Mouse (Mus musculus) left cerebral cortex, postnatal 25 days (tissue): Measurements from ENCODE around the gene Gpha2. TPM values are rescaled to one million over a fixed set of nuclear protein-coding genes. Genes with fewer than 3 reads are reported as not detected.

ENCODE experiments used
- DNase-seq, 2 experiments: peaks; one replicate each; pipeline ENCODE4 v3.0.0; 2022; ENCODE audit warnings: low spot score in 2 of 2, mixed read lengths in 1 of 2
- intact Hi-C: fragments of 180-260 bp; cut with DNase I; formaldehyde crosslinking; loops from one replicate; pipeline ENCODE4 v1.15.1; 2025
- microRNA-seq, 2 experiments: library from miRNA; unstranded; fragments of <30 nt; microRNA quantifications; one replicate each; pipeline ENCODE4 v1.2.0; 2022
- total RNA-seq, 2 experiments: library from RNA; stranded (reverse); gene quantifications; 2 replicates each; pipeline ENCODE4 v1.2.3; 2021

Gene Gpha2
- total RNA-seq, 2 experiments from 2014 or later = not detected

DNA sequence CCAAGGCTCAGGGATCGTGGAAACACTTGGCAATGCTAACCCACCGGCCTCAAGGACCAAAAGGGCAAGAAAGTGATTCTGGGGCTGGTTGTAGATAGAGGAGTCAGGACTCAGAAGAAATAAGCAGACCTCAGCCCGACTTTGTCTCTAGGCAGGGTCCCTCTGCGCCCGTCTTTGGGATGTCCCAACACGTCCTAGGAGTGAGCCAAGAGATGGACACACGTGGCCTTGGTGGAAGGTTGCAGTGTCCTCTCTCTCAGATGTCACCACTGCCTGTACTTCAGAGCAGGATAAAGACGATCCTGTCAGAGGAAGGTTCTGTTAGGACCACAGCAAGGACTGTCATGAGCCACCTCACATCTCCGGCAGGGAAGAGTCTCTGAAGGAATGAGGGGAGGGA, 44.5 kb downstream of the Gpha2 start:
- DNase-seq = no peak
- intact Hi-C loops = no loop called here

DNA sequence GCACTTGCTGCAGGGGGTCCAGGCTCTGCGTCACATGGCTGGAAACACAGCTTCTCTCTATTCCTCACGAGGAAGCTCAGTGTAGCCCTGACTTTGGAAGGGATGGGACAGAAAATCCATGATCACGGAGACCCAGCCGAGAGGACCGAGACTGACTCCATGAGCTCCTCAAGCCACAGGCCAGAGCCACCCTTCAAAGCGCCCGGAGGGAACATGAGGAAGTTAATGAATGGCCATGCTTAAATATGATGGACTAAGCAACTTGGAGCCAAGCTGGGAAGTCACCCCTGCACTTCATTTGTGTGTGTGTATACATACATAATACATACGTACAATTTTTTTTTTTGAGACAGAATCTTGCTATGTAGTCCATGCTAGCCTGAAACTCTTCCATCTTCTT, 45.0 kb downstream of the Gpha2 start:
- intact Hi-C loops = no loop called here
- DNase-seq = no peak

- no peak for DNase-seq
- intact Hi-C loops = no loop called here
Measured at GRCm38 (mm10) chr19:6272053-6272452, 45.9 kb downstream of the Gpha2 start.

DNA sequence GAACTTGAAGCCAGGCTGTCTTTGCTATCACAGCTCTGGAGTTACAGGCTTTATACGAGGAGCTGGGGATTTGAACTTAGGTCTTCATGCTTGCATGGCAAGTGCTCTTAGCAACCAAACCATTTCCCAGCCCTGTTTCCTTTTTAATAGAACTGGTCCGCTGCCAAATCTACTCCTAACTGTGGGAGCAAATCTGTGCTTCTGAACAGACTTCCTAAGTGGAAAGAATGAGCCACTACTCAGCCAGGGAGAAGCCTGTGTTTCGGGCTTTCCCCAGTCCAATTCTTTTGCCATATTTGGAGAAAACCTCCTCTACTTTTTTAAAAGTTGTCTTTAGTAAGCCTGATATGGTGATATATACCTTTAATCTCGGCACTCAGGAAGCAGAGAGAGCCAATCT, 46.6 kb downstream of the Gpha2 start:
- intact Hi-C loops = no loop called here
- DNase-seq = peak; percentile 27 to 74

- no peak for DNase-seq
- intact Hi-C loops = no loop called here
Measured at GRCm38 (mm10) chr19:6273592-6273991, 47.4 kb downstream of the Gpha2 start.

GRCm38 (mm10) chr19:6273998-6274608, 47.9 kb downstream of the Gpha2 start:
- no peak for DNase-seq
- intact Hi-C loops = no loop called here

DNA sequence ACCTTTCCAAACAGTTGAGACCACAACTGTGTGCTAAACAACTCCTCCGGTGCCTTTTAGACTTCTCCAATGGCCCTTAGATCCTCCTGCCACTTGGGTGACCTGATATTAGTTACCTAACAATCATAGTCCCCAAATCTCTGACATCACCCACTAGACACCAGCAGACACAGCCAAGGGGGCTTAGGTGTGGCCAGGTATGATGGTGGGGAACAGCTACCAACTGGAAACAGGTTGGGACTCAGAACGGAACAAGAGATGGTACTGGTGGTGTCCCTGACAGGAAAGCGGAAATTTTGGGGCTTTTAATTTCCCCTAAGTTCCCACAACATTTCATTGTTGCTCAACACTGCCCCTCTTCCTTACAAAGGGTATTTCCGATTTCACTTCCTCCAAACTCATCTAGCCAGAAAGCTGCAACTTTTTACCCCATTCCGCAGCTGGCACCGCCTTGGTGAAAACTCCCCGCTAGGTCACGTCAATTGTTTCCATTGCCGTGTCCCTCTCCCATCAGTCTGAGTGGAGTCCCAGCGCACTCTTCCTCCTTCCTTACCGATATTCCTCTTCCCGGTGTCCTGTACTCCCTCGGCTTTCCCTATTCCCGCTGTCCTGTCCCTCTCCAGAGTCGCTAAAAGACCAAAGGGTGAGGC, 49.7 kb downstream of the Gpha2 start:
- intact Hi-C loops = no loop called here
- no peak for DNase-seq

DNA sequence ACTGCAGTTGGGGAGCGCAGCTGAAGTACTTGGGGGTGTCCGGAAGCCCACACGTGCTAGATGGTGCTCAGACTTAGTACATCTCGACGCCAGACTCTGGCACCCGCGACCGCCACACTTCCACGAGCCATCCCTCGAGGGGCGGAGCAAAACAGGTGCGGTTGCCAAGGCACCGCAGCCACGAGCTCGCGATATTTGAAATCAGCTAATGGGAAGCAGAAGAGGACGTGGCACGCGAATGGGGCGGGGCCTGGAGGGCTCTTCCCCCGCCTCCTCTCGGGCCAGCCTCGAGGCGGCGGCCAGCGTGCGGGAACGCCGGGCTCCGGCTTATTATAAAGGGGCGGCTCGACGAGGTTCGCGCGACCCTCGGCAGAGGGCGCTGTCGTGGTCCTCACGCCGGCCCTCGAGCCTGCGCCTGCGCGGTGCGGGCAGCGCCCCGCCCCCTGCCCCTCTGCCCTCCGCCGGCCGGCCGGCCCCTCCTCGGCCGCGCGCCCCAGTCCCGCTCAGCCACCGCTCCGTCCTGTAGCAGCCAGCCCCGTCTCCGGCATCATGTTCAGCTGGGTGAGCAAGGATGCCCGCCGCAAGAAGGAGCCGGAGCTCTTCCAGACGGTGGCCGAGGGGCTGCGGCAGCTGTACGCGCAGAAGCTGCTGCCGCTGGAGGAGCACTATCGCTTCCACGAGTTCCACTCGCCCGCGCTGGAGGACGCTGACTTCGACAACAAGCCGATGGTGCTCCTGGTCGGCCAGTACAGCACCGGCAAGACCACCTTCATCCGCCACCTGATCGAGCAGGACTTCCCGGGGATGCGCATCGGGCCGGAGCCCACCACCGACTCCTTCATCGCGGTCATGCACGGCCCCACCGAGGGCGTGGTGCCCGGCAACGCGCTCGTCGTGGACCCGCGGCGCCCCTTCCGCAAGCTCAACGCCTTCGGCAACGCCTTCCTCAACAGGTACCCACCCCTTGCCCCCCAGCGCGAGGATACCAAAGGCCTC, 50.5 kb downstream of the Gpha2 start, which contains the start of gene Ehd1:
Ehd1 (plus strand) TSS at position 300 of the 996 bp plus-strand sequence.
- intact Hi-C loops = no loop called here
- peak; percentile 97 to 98 for DNase-seq

Small RNA genes lying within 50 kb of the gene (microRNA-seq; reads per million reads assigned to microRNA genes)
- gene Mir192 (13.8 to 18.6 reads per million in 2 experiments), gene Mir194-2 (23.2 to 31.7 reads per million in 2 experiments)

Other genes starting within 250 kb of the Gpha2 start
- gene Slc22a20, start 240.2 kb upstream of the Gpha2 start, total RNA-seq = not detected
- 10 to 100 TPM; 17.5 to 18.5 TPM for gene Capn1, start 210.5 kb upstream of the Gpha2 start, total RNA-seq
- 10 to 100 TPM; 45.4 to 49.5 TPM for gene Syvn1, start 179.8 kb upstream of the Gpha2 start, total RNA-seq
- gene Mrpl49, start 168.6 kb upstream of the Gpha2 start, total RNA-seq = 10 to 100 TPM; 45.1 to 47.0 TPM
- gene Fau, start 168.5 kb upstream of the Gpha2 start, total RNA-seq = 100 to 1,000 TPM; 593 to 625 TPM
- gene Znhit2, start 165.2 kb upstream of the Gpha2 start, total RNA-seq = 10 to 100 TPM; 33.4 to 38.1 TPM
- gene Tm7sf2, start 158.0 kb upstream of the Gpha2 start, total RNA-seq = 10 to 100 TPM; 24.9 to 25.2 TPM
- 10 to 100 TPM; 71.9 to 77.6 TPM for gene Vps51, start 149.1 kb upstream of the Gpha2 start, total RNA-seq
- not detected for gene Tmem262, start 146.3 kb upstream of the Gpha2 start, total RNA-seq
- gene Gm28374, start 144.1 kb upstream of the Gpha2 start, total RNA-seq = under 1 TPM; 0.53 to 0.55 TPM
- gene Zfpl1, start 141.4 kb upstream of the Gpha2 start, total RNA-seq = 10 to 100 TPM; 36.5 to 37.2 TPM
- gene Cdca5, start 141.4 kb upstream of the Gpha2 start, total RNA-seq = under 1 TPM; 0.18 to 0.34 TPM
- not detected for gene AC131692.1, start 132.0 kb upstream of the Gpha2 start, total RNA-seq
- under 1 TPM in 1 of 2 experiments, not detected in 1; 0.21 TPM for gene Naaladl1, start 120.6 kb upstream of the Gpha2 start, total RNA-seq
- 10 to 100 TPM; 23.7 to 25.0 TPM for gene Sac3d1, start 107.7 kb upstream of the Gpha2 start, total RNA-seq
- gene Snx15, start 98.1 kb upstream of the Gpha2 start, total RNA-seq = 10 to 100 TPM; 36.2 to 43.6 TPM
- gene Batf2, start 85.4 kb upstream of the Gpha2 start, total RNA-seq = under 1 TPM in 1 of 2 experiments, not detected in 1; 0.71 TPM
- gene Arl2, start 84.8 kb upstream of the Gpha2 start, total RNA-seq = 10 to 100 TPM; 71.5 to 76.8 TPM
- under 1 TPM in 1 of 2 experiments, not detected in 1; 0.53 TPM for gene Majin, start 42.0 kb upstream of the Gpha2 start, total RNA-seq
- gene Ppp2r5b, start 9.5 kb downstream of the Gpha2 start, total RNA-seq = 100 to 1,000 TPM; 153 to 165 TPM
- 10 to 100 TPM; 33.1 to 35.6 TPM for gene Atg2a, start 15.3 kb downstream of the Gpha2 start, total RNA-seq
- gene Ehd1, start 50.3 kb downstream of the Gpha2 start, total RNA-seq = 10 to 100 TPM; 35.9 to 40.3 TPM
- 1 to 10 TPM; 2.7 to 2.9 TPM for gene Cdc42bpg, start 80.1 kb downstream of the Gpha2 start, total RNA-seq
- 10 to 100 TPM; 69.7 to 70.0 TPM for gene Men1, start 108.6 kb downstream of the Gpha2 start, total RNA-seq
- 10 to 100 TPM; 83.3 to 92.3 TPM for gene Map4k2, start 114.8 kb downstream of the Gpha2 start, total RNA-seq
- gene Sf1, start 137.3 kb downstream of the Gpha2 start, total RNA-seq = 100 to 1,000 TPM; 180 to 195 TPM
- 10 to 100 TPM; 26.8 to 35.5 TPM for gene Pygm, start 158.0 kb downstream of the Gpha2 start, total RNA-seq
- gene Rasgrp2, start 173.0 kb downstream of the Gpha2 start, total RNA-seq = 10 to 100 TPM; 49.8 to 86.4 TPM
- 100 to 1,000 TPM; 627 to 654 TPM for gene Nrxn2, start 192.4 kb downstream of the Gpha2 start, total RNA-seq